9 mouse cellular contexts compared by ENCODE assay signal in genomic region chr7:29457772-29458171, GRCm38 (mm10).
DNase-seq lines count a peak whose midpoint lies in the region; ATAC-seq and TF ChIP-seq lines count a peak whose summit lies in the region.
"Had no signal": no experiment of that assay in that cellular context is flagged by ENCODE, and none has a peak within 500 bp of the region (broad histone marks: within the 10 kb centered on the region; RNA-seq: fewer than 3 reads in every experiment).

No protein-coding gene starts in this region.

- no peaks in the 10 kb centered on the region for H3K27me3 ChIP-seq in kidney, embryonic 14.5 days (ENCODE audit: control insufficient read depth, insufficient read depth, low read length)
- peaks cover 93% of the 10 kb centered on the region for H3K27me3 ChIP-seq in heart, embryonic 12.5 days (replicated peaks)
- H3K27me3 ChIP-seq in stomach, embryonic 15.5 days (replicated peaks): no peaks in the 10 kb centered on the region

- H3K36me3 ChIP-seq in kidney, embryonic 14.5 days (ENCODE audit: control insufficient read depth, insufficient read depth, low read length): no peaks in the 10 kb centered on the region
- H3K36me3 ChIP-seq in heart, embryonic 12.5 days: no peaks in the 10 kb centered on the region
- no peaks in the 10 kb centered on the region for H3K36me3 ChIP-seq in stomach, embryonic 15.5 days
- H3K36me3 ChIP-seq: midbrain, embryonic 13.5 days had no signal

- TF ChIP-seq CTCF in left cerebral cortex, adult 2 months (IDR thresholded peaks at IDR 0.05): no peak

- peaks cover 18% of the 10 kb centered on the region for H3K4me1 ChIP-seq in kidney, embryonic 14.5 days (ENCODE audit: control insufficient read depth, insufficient read depth, low read length)
- H3K4me1 ChIP-seq in heart, embryonic 12.5 days (replicated peaks): peaks cover 26% of the 10 kb centered on the region; the same call in 1 of the 2 replicates
- H3K4me1 ChIP-seq in stomach, embryonic 15.5 days: peaks cover 52% of the 10 kb centered on the region

- no peak overlapping the region for H3K9ac ChIP-seq in kidney, embryonic 14.5 days (ENCODE audit: low read depth, low read length)
- no peak overlapping the region for H3K9ac ChIP-seq in heart, embryonic 12.5 days
- no peak overlapping the region for H3K9ac ChIP-seq in stomach, embryonic 15.5 days
- H3K9ac ChIP-seq: midbrain, embryonic 13.5 days had no signal

- no peak for ATAC-seq in kidney, embryonic 14.5 days (ENCODE audit: low FRiP score, low TSS enrichment)
- ATAC-seq in heart, embryonic 12.5 days (ENCODE audit: insufficient number of reproducible peaks, low FRiP score): peak; percentile 50; the same call in 1 of the 2 replicates
- ATAC-seq in stomach, embryonic 15.5 days (ENCODE audit: insufficient read depth, low FRiP score, low read depth): no peak
- ATAC-seq: midbrain, embryonic 13.5 days had no signal

- no peak overlapping the region for H3K27ac ChIP-seq in kidney, embryonic 14.5 days (ENCODE audit: low read depth, low read length)
- peak overlapping the region; percentile 35 for H3K27ac ChIP-seq in heart, embryonic 12.5 days (ENCODE audit: poor library complexity, severe bottlenecking)
- peak overlapping the region; percentile 31; the same call in 1 of the 2 replicates for H3K27ac ChIP-seq in stomach, embryonic 15.5 days
- no peak overlapping the region for H3K27ac ChIP-seq in left cerebral cortex, adult 2 months
- H3K27ac ChIP-seq: midbrain, embryonic 13.5 days had no signal

- no peak overlapping the region for H3K4me3 ChIP-seq in kidney, embryonic 14.5 days (ENCODE audit: low read length)
- no peak overlapping the region for H3K4me3 ChIP-seq in heart, embryonic 12.5 days
- no peak overlapping the region for H3K4me3 ChIP-seq in stomach, embryonic 15.5 days (replicated peaks)
- no peak overlapping the region for H3K4me3 ChIP-seq in left cerebral cortex, adult 2 months
- H3K4me3 ChIP-seq: midbrain, embryonic 13.5 days had no signal

- peak; percentile 73 for DNase-seq in kidney, adult 11 months
- peak; percentile 72 for DNase-seq in kidney, postnatal 14 days
- no peak for DNase-seq in left cerebral cortex, adult 2 months (ENCODE audit: extremely low spot score in 1 of 2, low spot score in 2 of 2)
- no peak for DNase-seq in layer of hippocampus, adult 9-11 months
- DNase-seq in cerebellum, postnatal 14 days: no peak

- H3K4me2 ChIP-seq in kidney, embryonic 14.5 days (replicated peaks; ENCODE audit: low read depth, low read length): no peak overlapping the region
- no peak overlapping the region for H3K4me2 ChIP-seq in heart, embryonic 12.5 days
- no peak overlapping the region for H3K4me2 ChIP-seq in stomach, embryonic 15.5 days
- H3K4me2 ChIP-seq: midbrain, embryonic 13.5 days had no signal

- H3K9me3 ChIP-seq in kidney, embryonic 14.5 days (ENCODE audit: control insufficient read depth, low read length): no peaks in the 10 kb centered on the region
- H3K9me3 ChIP-seq in heart, embryonic 12.5 days (replicated peaks): 0 out of 2 replicates have a peak, but pooled peaks cover 4% of the 10 kb centered on the region
- no peaks in the 10 kb centered on the region for H3K9me3 ChIP-seq in stomach, embryonic 15.5 days
- H3K9me3 ChIP-seq: midbrain, embryonic 13.5 days had no signal

- 65% methylated on average over 6 of the region's 6 CpGs for WGBS in kidney, embryonic 14.5 days
- 54% methylated on average over 6 of the region's 6 CpGs for WGBS in heart, embryonic 12.5 days
- WGBS in stomach, embryonic 15.5 days: 53% methylated on average over 6 of the region's 6 CpGs

- intact Hi-C loops in left cerebral cortex, adult 2 months (cut with DNase I): no loop called here

Comparison
In these comparisons a context has a peak if more than half of its experiments do, and no peak if none do; other contexts are left out.
1. DNase-seq: peak in kidney, adult 11 months (single experiment) and kidney, postnatal 14 days (single experiment); none in left cerebral cortex, adult 2 months (0 of 2), layer of hippocampus, adult 9-11 months (single experiment) and cerebellum, postnatal 14 days (0 of 2).
2. H3K27ac ChIP-seq: peak in heart, embryonic 12.5 days (single experiment) and stomach, embryonic 15.5 days (single experiment); none in kidney, embryonic 14.5 days (single experiment) and left cerebral cortex, adult 2 months (single experiment).